Mouse (Mus musculus) hindlimb bud, embryonic 11.5 days (tissue): ENCODE measurements at regions not wholly inside any gene's neighbourhood (a gene's known extent, or its start where the extent isn't known, plus 50 kb on each side); places are given as distances from the start of the nearest gene placed in this dataset.
A peak's percentile ranks its signal among the peaks of the same experiment; 100 is the strongest.

Source experiments
- DNase-seq: peaks from one replicate; pipeline ENCODE4 v3.0.0-alpha.2; 2012; ENCODE audit warnings: low read depth, low spot score; ENCODE audit errors: extremely low spot score

GRCm38 (mm10) chr9:50395543-50395942 is 50.8 kb upstream of the Rpl10-ps3 start:
- no peak for DNase-seq

- no peak for DNase-seq
Measured at GRCm38 (mm10) chr9:50396051-50396450, 51.3 kb upstream of the Rpl10-ps3 start.

GRCm38 (mm10) chr9:50408396-50408795 is 63.6 kb upstream of the Rpl10-ps3 start:
- DNase-seq, result no peak

GRCm38 (mm10) chr9:50408845-50409244 is 64.1 kb upstream of the Rpl10-ps3 start:
- no peak for DNase-seq

GRCm38 (mm10) chr9:50412986-50413385 is 68.2 kb upstream of the Rpl10-ps3 start:
- no peak for DNase-seq

- DNase-seq, result no peak
Measured at GRCm38 (mm10) chr9:50413514-50414335, 69.0 kb upstream of the Rpl10-ps3 start.

- DNase-seq, result no peak
Measured at GRCm38 (mm10) chr9:50414796-50415340, 70.1 kb upstream of the Rpl10-ps3 start.

- DNase-seq, result no peak
Measured at GRCm38 (mm10) chr9:50416677-50417076, 71.9 kb upstream of the Rpl10-ps3 start.

- peak; percentile 22 for DNase-seq
Measured at GRCm38 (mm10) chr9:50421061-50421460, 73.3 kb upstream of the Plet1 start.

- DNase-seq, result no peak
Measured at GRCm38 (mm10) chr9:50421572-50422285, 72.6 kb upstream of the Plet1 start.

- DNase-seq, result no peak
Measured at GRCm38 (mm10) chr9:50425866-50426495, 68.3 kb upstream of the Plet1 start.

GRCm38 (mm10) chr9:50430147-50430546 is 64.2 kb upstream of the Plet1 start:
- no peak for DNase-seq

GRCm38 (mm10) chr9:50433525-50433924 is 60.8 kb upstream of the Plet1 start:
- no peak for DNase-seq

GRCm38 (mm10) chr9:50433978-50434377 is 60.3 kb upstream of the Plet1 start:
- DNase-seq, result no peak

GRCm38 (mm10) chr9:50437830-50438722 is 56.2 kb upstream of the Plet1 start:
- DNase-seq, result no peak

- no peak for DNase-seq
Measured at GRCm38 (mm10) chr9:50438738-50439137, 55.6 kb upstream of the Plet1 start.

GRCm38 (mm10) chr9:50440222-50440621 is 54.1 kb upstream of the Plet1 start:
- DNase-seq, result no peak

GRCm38 (mm10) chr9:50440689-50441088 is 53.6 kb upstream of the Plet1 start:
- DNase-seq, result no peak

- peak; percentile 61 for DNase-seq
Measured at GRCm38 (mm10) chr9:50443708-50444463, 50.4 kb upstream of the Plet1 start.
